Mouse (Mus musculus): ENCODE measurements at regions not wholly inside any gene's neighbourhood (a gene's known extent, or its start where the extent isn't known, plus 50 kb on each side); places are given as distances from the start of the nearest gene placed in this dataset.

GRCm38 (mm10) chr9:113122253-113122749, 585.8 kb downstream of the Pdcd6ip start:
- TF ChIP-seq CTCF (IDR thresholded peaks at IDR 0.05; ENCODE audit: borderline replicate concordance, extremely low read depth, insufficient read depth, insufficient read length) (no peak), POLR2A (IDR thresholded peaks at IDR 0.05; ENCODE audit: borderline replicate concordance, extremely low read depth, insufficient read depth, insufficient read length, poor library complexity, severe bottlenecking) (no peak)
